Mouse (Mus musculus) midbrain, embryonic 12.5 days (tissue): ENCODE data around the gene Spata18. TPM values are rescaled to one million over a fixed set of nuclear protein-coding genes. Genes with fewer than 3 reads are reported as not detected.

Experiments
- ATAC-seq: fragments of 200-750 bp; cut with Nextera tagmentation; 2 replicates; pipeline ENCODE4 v1.8.0; 2017; ENCODE audit warnings: low read depth, moderate TSS enrichment, moderate library complexity; ENCODE audit not compliant: low FRiP score
- H3K27ac ChIP-seq: fragments of 300-500 bp; sonication (generic); replicated peaks from 2 replicates; pipeline ENCODE4 v1.5.1; 2016; ENCODE audit warnings: mild to moderate bottlenecking
- H3K27me3 ChIP-seq: fragments of 300-500 bp; sonication (generic); 2 replicates; pipeline ENCODE4 v1.6.1; 2016; ENCODE audit warnings: mild to moderate bottlenecking
- H3K36me3 ChIP-seq: fragments of 300-500 bp; sonication (generic); 2 replicates; pipeline ENCODE4 v1.6.1; 2016
- H3K4me1 ChIP-seq: fragments of 300-500 bp; sonication (generic); 2 replicates; pipeline ENCODE4 v1.6.1; 2016
- H3K4me2 ChIP-seq: fragments of 300-500 bp; sonication (generic); replicated peaks from 2 replicates; pipeline ENCODE4 v1.6.1; 2016; ENCODE audit warnings: mild to moderate bottlenecking, moderate library complexity
- H3K4me3 ChIP-seq: fragments of 300-500 bp; sonication (generic); 2 replicates; pipeline ENCODE4 v1.5.1; 2016; ENCODE audit warnings: mild to moderate bottlenecking
- H3K9ac ChIP-seq: fragments of 300-500 bp; sonication (generic); replicated peaks from 2 replicates; pipeline ENCODE4 v1.6.1; 2016; ENCODE audit warnings: mild to moderate bottlenecking, moderate library complexity
- H3K9me3 ChIP-seq: fragments of 300-500 bp; sonication (generic); 2 replicates; pipeline ENCODE4 v1.6.1; 2016; ENCODE audit warnings: mild to moderate bottlenecking
- WGBS: fragments of 180-500 bp; shearing (Covaris S2); methylation state at CpG from one replicate; pipeline ENCODE4 v1.1.7; 2016; 5-methylcytosine and 5-hydroxymethylcytosine counted together
- polyA plus RNA-seq: library from polyadenylated mRNA; unstranded; fragments of >200 nt; fragmentation: Nextera tagmentation; extraction: Ambion mirVana; gene quantifications from 2 replicates; pipeline ENCODE4 v1.2.1, GENCODE M21; 2016

The Spata18 gene
- polyA plus RNA-seq, 1 experiment from 2014 or later = 0.14 TPM

- H3K27me3 ChIP-seq = no peaks in the 10 kb centered on the region
- no peak overlapping the region for H3K4me3 ChIP-seq
- H3K36me3 ChIP-seq = no peaks in the 10 kb centered on the region
- H3K27ac ChIP-seq = no peak overlapping the region
- H3K9ac ChIP-seq = no peak overlapping the region
- no peak overlapping the region for H3K4me2 ChIP-seq
- no peak for ATAC-seq
- H3K4me1 ChIP-seq = no peaks in the 10 kb centered on the region; the same call in 1 of the 2 replicates
- WGBS = 79% methylated on average over 4 of the region's 4 CpGs
- H3K9me3 ChIP-seq = no peaks in the 10 kb centered on the region
Measured at GRCm38 (mm10) chr5:73694254-73695015, 43.3 kb downstream of the Spata18 start.

DNA sequence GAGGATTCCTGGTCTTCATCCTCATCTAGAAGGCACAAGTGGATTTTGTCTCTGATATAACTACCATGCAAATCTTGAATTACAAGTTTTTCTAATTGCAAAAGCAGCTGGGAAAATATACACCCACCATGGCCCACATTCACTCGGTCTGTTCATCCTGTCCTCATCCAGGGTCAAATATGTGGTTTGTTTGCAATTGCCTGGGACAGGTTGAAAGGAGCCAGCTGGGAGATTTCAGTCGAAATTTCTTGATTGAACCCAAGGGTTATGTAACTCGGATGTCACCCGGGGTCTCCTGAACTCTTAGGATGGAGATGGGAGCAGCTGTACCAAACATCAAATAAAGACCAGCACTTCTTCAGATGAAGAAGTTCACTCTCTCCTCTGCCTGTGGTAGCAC lies 46.5 kb downstream of the Spata18 start:
- WGBS = 87% methylated on average over 4 of the region's 4 CpGs
- no peaks in the 10 kb centered on the region for H3K4me1 ChIP-seq

DNA sequence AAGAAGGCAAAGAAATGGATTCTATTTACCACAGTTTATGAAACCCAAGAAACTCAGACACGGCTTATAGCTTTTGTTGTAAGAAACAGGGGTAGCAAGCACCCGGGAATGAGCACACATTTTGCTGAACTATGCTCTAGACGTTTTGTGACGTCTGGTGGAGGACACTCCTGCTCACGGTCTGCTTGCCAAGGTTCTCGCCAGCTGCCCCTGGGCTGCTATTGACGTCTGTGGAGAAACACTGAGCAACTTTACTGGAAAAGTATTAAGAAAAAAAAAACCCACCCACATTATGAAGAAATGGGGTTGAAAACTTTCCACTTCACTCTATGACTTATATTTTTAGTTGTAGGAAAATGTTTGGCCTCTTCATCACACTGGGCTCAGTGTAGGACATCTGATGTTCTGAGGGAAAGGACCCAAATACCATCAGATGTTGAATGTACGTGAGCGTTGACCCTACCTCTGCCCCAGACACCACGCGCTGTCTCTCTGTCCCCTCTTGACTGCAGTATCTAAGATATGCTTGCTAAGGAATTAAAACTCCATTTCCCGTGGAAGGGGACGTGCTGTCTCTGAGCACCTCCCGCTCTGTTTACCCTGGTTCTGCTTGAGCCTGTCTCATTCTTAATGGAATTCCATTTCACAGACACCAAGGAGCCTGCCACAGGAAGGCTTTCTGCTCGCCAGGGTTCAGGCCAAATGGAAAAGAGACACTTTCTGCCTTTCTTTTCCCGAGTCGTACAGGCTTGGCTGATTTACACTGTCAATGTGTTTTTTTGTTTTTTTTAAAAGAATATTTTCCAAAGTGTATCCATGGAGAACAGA lies 50.1 kb downstream of the Spata18 start:
- no peak for ATAC-seq
- Histone ChIP-seq H3K36me3 (no peaks in the 10 kb centered on the region), H3K4me1 (no peaks in the 10 kb centered on the region), H3K9me3 (no peaks in the 10 kb centered on the region), H3K4me3 (no peak overlapping the region), H3K4me2 (no peak overlapping the region), H3K27ac (no peak overlapping the region), H3K9ac (no peak overlapping the region), H3K27me3 (no peaks in the 10 kb centered on the region)
- WGBS = 80% methylated on average over 17 of the region's 17 CpGs

More for the DNA sequence above, 46.5 kb downstream of the Spata18 start:
- H3K27ac ChIP-seq = no peak overlapping the region
- H3K36me3 ChIP-seq = no peaks in the 10 kb centered on the region
- no peak overlapping the region for H3K4me2 ChIP-seq
- ATAC-seq = no peak
- no peaks in the 10 kb centered on the region for H3K9me3 ChIP-seq
- no peaks in the 10 kb centered on the region for H3K27me3 ChIP-seq
- no peak overlapping the region for H3K4me3 ChIP-seq
- H3K9ac ChIP-seq = no peak overlapping the region

DNA sequence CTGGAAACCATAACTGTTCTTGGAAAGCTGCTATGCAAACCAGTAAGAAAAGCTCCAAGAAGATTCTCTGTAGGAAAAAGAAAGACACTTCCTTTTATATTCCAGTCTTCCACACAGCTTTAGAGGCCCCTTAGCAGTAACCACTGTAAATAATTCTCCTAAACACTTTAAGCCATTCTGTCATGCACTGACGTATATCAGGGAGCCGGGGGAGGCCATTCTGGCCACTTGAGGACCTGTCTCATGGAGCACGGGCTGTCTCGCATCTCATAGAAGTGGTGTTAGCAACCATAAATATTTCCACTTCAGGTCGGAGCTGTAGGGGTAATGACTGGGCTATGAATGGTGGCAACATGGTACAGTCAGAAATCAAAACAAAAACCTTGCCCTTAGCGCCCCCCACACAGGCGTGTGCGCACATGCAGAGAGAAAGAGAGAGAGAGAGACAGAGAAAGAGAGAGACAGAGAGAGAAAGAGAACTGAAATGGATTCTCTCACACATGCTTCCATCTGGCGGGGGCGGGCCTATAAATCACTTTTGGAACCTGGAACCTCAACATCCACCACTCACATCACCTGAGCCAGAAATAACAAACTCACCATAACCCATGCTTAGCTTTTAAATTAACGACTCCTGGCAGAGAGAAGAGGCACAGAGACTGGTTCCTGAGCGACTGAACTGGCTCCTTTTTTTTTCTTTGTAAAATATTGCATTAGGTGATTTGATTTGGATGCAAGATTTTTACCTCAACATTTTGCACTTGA lies 50.9 kb downstream of the Spata18 start:
- H3K36me3 ChIP-seq = no peaks in the 10 kb centered on the region
- H3K27me3 ChIP-seq = no peaks in the 10 kb centered on the region
- no peaks in the 10 kb centered on the region for H3K4me1 ChIP-seq
- ATAC-seq = no peak
- H3K9me3 ChIP-seq = no peaks in the 10 kb centered on the region
- H3K27ac ChIP-seq = no peak overlapping the region
- H3K4me2 ChIP-seq = no peak overlapping the region
- WGBS = 91% methylated on average over 12 of the region's 12 CpGs
- no peak overlapping the region for H3K4me3 ChIP-seq
- no peak overlapping the region for H3K9ac ChIP-seq

- no peaks in the 10 kb centered on the region for H3K36me3 ChIP-seq
- no peaks in the 10 kb centered on the region for H3K27me3 ChIP-seq
- no peak overlapping the region for H3K9ac ChIP-seq
- ATAC-seq = no peak
- no peak overlapping the region for H3K4me2 ChIP-seq
- no peak overlapping the region for H3K4me3 ChIP-seq
- no peaks in the 10 kb centered on the region for H3K4me1 ChIP-seq
- no peak overlapping the region for H3K27ac ChIP-seq
- 91% methylated on average over 4 of the region's 4 CpGs for WGBS
- no peaks in the 10 kb centered on the region for H3K9me3 ChIP-seq
Measured at GRCm38 (mm10) chr5:73703096-73703495, 51.9 kb downstream of the Spata18 start.

DNA sequence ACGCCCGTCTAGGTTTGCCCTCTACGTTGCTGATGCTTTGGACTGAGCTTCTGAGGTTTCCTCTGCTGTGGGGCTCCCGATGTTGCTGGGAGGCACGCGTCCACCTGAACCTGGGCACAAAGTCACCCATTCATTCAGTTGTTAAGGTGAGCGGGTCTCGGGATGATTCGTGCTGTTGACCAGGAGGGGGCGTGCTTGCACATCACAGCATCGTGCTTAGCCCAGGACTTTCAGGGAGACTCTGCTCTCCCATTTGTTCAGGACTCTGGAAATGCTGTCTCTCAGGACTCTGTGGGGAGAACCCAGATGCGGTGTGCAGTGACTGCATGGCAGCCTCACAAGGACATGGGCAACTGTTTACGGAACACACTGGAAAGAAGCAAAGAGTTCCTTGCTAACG lies 53.1 kb downstream of the Spata18 start:
- no peaks in the 10 kb centered on the region for H3K9me3 ChIP-seq
- no peaks in the 10 kb centered on the region for H3K27me3 ChIP-seq
- ATAC-seq = no peak

GRCm38 (mm10) chr5:73704757-73705156 lies 53.6 kb downstream of the Spata18 start:
- Histone ChIP-seq H3K27me3 (no peaks in the 10 kb centered on the region), H3K9me3 (no peaks in the 10 kb centered on the region), H3K36me3 (no peaks in the 10 kb centered on the region), H3K4me3 (no peak overlapping the region), H3K9ac (no peak overlapping the region), H3K4me2 (no peak overlapping the region), H3K27ac (no peak overlapping the region), H3K4me1 (no peaks in the 10 kb centered on the region)
- no peak for ATAC-seq
- 95% methylated on average over 8 of the region's 8 CpGs for WGBS

More for the DNA sequence above, 53.1 kb downstream of the Spata18 start:
- no peaks in the 10 kb centered on the region for H3K36me3 ChIP-seq
- WGBS = 35% methylated on average over 14 of the region's 14 CpGs
- H3K4me1 ChIP-seq = no peaks in the 10 kb centered on the region
- no peak overlapping the region for H3K27ac ChIP-seq
- H3K4me2 ChIP-seq = no peak overlapping the region
- H3K9ac ChIP-seq = no peak overlapping the region
- no peak overlapping the region for H3K4me3 ChIP-seq

DNA sequence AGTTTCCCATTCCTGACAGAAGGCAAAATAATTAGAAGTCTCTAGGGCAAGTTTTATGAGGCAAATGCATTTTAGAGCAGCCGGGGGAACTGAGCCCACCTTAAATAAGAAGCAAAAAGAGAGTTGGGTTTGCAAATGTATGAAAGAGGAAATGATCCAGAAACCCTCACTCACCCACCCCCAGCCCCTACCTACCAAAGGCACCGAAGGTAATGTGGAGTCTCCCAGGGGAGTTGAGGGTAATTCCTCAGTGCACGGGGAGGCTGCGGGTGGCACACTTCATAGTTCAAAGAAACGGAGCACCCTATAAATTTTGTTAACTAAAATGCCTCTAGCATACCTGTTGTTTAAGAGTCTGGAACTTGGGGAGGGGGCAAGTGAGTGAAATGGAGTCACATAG lies 54.1 kb downstream of the Spata18 start:
- Histone ChIP-seq H3K4me3 (no peak overlapping the region), H3K27ac (no peak overlapping the region), H3K9ac (no peak overlapping the region), H3K27me3 (no peaks in the 10 kb centered on the region), H3K9me3 (no peaks in the 10 kb centered on the region), H3K36me3 (no peaks in the 10 kb centered on the region), H3K4me1 (no peaks in the 10 kb centered on the region), H3K4me2 (no peak overlapping the region)
- 95% methylated on average over 5 of the region's 5 CpGs for WGBS
- no peak for ATAC-seq

DNA sequence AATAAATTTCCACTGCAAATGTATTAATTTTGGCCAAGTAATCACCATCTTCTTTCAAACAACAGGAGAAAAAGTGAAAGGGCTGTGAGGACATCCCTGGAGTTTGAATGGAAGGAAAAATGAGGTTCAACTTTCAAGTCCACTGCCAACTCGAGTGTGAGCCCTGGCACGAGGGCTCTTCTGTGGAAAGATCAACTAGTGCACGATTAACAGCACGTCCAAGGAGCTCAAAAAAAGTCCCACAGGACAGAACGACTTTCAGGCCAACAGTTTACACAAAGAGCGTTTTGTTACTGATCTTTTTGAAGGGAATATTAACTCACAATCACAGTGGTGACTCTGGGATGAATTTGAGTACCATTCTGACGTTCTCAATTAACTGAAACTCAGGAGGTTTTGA lies 61.7 kb downstream of the Spata18 start:
- H3K27ac ChIP-seq = no peak overlapping the region
- no peak overlapping the region for H3K4me3 ChIP-seq
- ATAC-seq = no peak
- no peaks in the 10 kb centered on the region for H3K36me3 ChIP-seq
- H3K27me3 ChIP-seq = no peaks in the 10 kb centered on the region
- 75% methylated on average over 7 of the region's 7 CpGs for WGBS
- H3K4me1 ChIP-seq = no peaks in the 10 kb centered on the region
- H3K4me2 ChIP-seq = no peak overlapping the region
- no peak overlapping the region for H3K9ac ChIP-seq
- H3K9me3 ChIP-seq = no peaks in the 10 kb centered on the region

- H3K27me3 ChIP-seq = no peaks in the 10 kb centered on the region
- WGBS = 75% methylated on average over 2 of the region's 2 CpGs
- H3K4me1 ChIP-seq = no peaks in the 10 kb centered on the region
- no peak overlapping the region for H3K4me2 ChIP-seq
- H3K4me3 ChIP-seq = no peak overlapping the region
- no peak overlapping the region for H3K27ac ChIP-seq
- no peaks in the 10 kb centered on the region for H3K9me3 ChIP-seq
- no peaks in the 10 kb centered on the region for H3K36me3 ChIP-seq
- H3K9ac ChIP-seq = no peak overlapping the region
- ATAC-seq = no peak
Measured at GRCm38 (mm10) chr5:73716941-73717340, 65.8 kb downstream of the Spata18 start.

DNA sequence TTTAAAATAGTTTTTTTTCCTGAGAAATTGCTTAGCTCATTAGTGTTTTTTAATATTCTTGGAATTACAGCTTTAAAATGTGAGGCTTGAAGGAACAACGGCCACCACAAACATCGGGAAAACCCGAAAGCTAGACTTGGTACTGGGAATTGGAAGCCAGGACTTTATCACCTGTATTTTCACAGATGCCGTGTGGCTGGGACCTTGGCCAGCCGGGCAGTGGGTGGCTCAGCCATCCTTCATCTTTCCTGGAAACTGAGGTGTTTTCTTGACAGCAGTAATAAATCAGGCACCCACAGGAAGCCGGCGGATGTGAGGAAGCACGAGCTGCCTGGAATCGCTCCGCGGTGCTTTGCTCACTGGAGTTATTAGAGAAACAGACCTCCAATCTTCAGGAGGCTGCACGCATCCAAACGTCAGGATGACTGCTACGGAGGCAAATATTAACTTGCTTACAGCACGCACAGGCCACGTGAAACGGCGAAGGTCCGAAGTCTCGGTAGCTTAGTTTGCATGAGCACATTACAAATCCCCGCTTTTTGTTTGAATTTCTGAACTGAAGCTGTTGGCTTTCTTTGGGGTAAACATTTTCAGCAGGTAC lies 70.6 kb downstream of the Spata18 start:
- Histone ChIP-seq H3K4me2 (no peak overlapping the region), H3K9ac (no peak overlapping the region), H3K4me1 (no peaks in the 10 kb centered on the region), H3K9me3 (no peaks in the 10 kb centered on the region), H3K4me3 (no peak overlapping the region), H3K27me3 (no peaks in the 10 kb centered on the region), H3K27ac (no peak overlapping the region), H3K36me3 (no peaks in the 10 kb centered on the region)
- 91% methylated on average over 21 of the region's 21 CpGs for WGBS
- ATAC-seq = no peak
